Comparison of ENCODE assay signal across 24 mouse cellular contexts in the genomic region with DNA sequence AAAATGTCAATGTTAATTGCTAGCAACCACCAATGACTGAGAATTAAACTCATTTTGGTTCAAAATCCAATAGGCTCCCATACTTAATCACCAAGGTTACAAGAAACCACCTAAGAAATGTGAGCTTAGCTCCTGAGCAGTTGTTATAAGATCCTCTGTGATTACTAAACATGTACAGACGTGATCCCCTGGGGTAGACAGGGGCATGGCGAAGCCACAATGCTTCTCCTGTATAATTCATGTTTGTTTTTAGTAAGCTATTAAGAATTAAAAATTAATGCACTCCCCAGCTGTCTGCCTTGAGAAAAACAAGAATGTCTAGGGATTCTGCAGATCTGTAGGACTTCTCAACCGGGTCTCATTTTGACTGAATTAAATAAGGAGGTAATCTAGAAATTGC.
"Had no signal": no experiment of that assay in that cellular context is flagged by ENCODE, and none has a peak within 500 bp of the region (broad histone marks: within the 10 kb centered on the region; RNA-seq: fewer than 3 reads in every experiment).

No protein-coding gene starts in this region.

- H3K36me3 ChIP-seq: heart, embryonic 10.5 days; heart, embryonic 12.5 days; hindbrain, embryonic 10.5 days; hindbrain, embryonic 12.5 days; intestine, embryonic 15.5 days; limb, embryonic 10.5 days; limb, embryonic 12.5 days had no signal

- H3K4me1 ChIP-seq: heart, embryonic 10.5 days; heart, embryonic 12.5 days; hindbrain, embryonic 10.5 days; hindbrain, embryonic 12.5 days; intestine, embryonic 15.5 days; limb, embryonic 10.5 days; limb, embryonic 12.5 days had no signal

- DNase-seq: gastrocnemius, adult 2 months; gastrocnemius, postnatal 10 days; gastrocnemius, postnatal 25 days; heart, adult 18-20 months; heart, postnatal 10 days; heart, postnatal 4 days; kidney, adult 18-20 months; kidney, adult 8-10 months; kidney, postnatal 10 days; kidney, postnatal 25 days; kidney, postnatal 4 days had no signal

- H3K9ac ChIP-seq: heart, embryonic 12.5 days; hindbrain, embryonic 12.5 days; hindbrain, embryonic 14.5 days; intestine, embryonic 15.5 days; limb, embryonic 12.5 days had no signal

- H3K27ac ChIP-seq: gastrocnemius, adult 2 months; heart, embryonic 10.5 days; hindbrain, embryonic 10.5 days; hindbrain, embryonic 12.5 days; hindbrain, embryonic 14.5 days; intestine, embryonic 15.5 days; layer of hippocampus, adult 2 months; left cerebral cortex, adult 2 months; limb, embryonic 10.5 days; limb, embryonic 12.5 days had no signal

- H3K4me3 ChIP-seq: gastrocnemius, adult 2 months; heart, embryonic 10.5 days; heart, embryonic 12.5 days; hindbrain, embryonic 10.5 days; hindbrain, embryonic 12.5 days; intestine, embryonic 15.5 days; layer of hippocampus, adult 2 months; left cerebral cortex, adult 2 months; limb, embryonic 10.5 days; limb, embryonic 12.5 days had no signal

- H3K4me2 ChIP-seq: heart, embryonic 12.5 days; hindbrain, embryonic 12.5 days; hindbrain, embryonic 14.5 days; intestine, embryonic 15.5 days; limb, embryonic 12.5 days had no signal

- ATAC-seq: hindbrain, embryonic 16.5 days; inflammation-experienced regulatory T-cells, adult 6 months; intestine, embryonic 15.5 days; intestine, postnatal 0 days had no signal

- H3K27me3 ChIP-seq: heart, embryonic 12.5 days; hindbrain, embryonic 12.5 days; intestine, embryonic 15.5 days; limb, embryonic 12.5 days had no signal

- H3K9me3 ChIP-seq: heart, embryonic 10.5 days; heart, embryonic 12.5 days; hindbrain, embryonic 10.5 days; hindbrain, embryonic 12.5 days; intestine, embryonic 15.5 days; limb, embryonic 10.5 days; limb, embryonic 12.5 days had no signal
